Mouse (Mus musculus) heart, adult 11 months (tissue): ENCODE measurements around the gene Sowaha.
A peak's percentile ranks its signal among the peaks of the same experiment; 100 is the strongest.

Source experiments
- DNase-seq: peaks from one replicate; pipeline ENCODE4 v3.0.0; 2022

Gene Sowaha

GRCm38 (mm10) chr11:53435504-53435903 is 44.6 kb downstream of the Sowaha start:
- DNase-seq: no peak

GRCm38 (mm10) chr11:53433057-53433456 is 47.0 kb downstream of the Sowaha start:
- DNase-seq: no peak

- DNase-seq: peak; percentile 72
Measured at GRCm38 (mm10) chr11:53431347-53432056, 48.6 kb downstream of the Sowaha start.

- peak; percentile 100 for DNase-seq
Measured at GRCm38 (mm10) chr11:53430670-53431346, 49.3 kb downstream of the Sowaha start, which contains the start of the genes Uqcrq and Gdf9. Gene Uqcrq (minus strand): TSS chr11:53430831. Gene Gdf9 (plus strand): TSS chr11:53431023.

- no peak for DNase-seq
Measured at GRCm38 (mm10) chr11:53430300-53430669, 49.8 kb downstream of the Sowaha start.

- peak; percentile 79 for DNase-seq
Measured at GRCm38 (mm10) chr11:53429182-53429581, 50.9 kb downstream of the Sowaha start.

GRCm38 (mm10) chr11:53428716-53429057 is 51.4 kb downstream of the Sowaha start:
- DNase-seq: peak; percentile 83

GRCm38 (mm10) chr11:53427993-53428715 is 51.9 kb downstream of the Sowaha start:
- DNase-seq: peak; percentile 79

GRCm38 (mm10) chr11:53426914-53427313 is 53.2 kb downstream of the Sowaha start:
- DNase-seq: peak; percentile 42
